Comparison of ENCODE assay signal across 22 mouse cellular contexts in genomic region chr13:110251453-110251852, GRCm38 (mm10). TPM values are rescaled to one million over a fixed set of nuclear protein-coding genes. Genes with fewer than 3 reads are reported as not detected.
DNase-seq lines count a peak whose midpoint lies in the region; ATAC-seq and TF ChIP-seq lines count a peak whose summit lies in the region.
"Had no signal": no experiment of that assay in that cellular context is flagged by ENCODE, and none has a peak within 500 bp of the region (broad histone marks: within the 10 kb centered on the region; RNA-seq: fewer than 3 reads in every experiment).

No protein-coding gene starts in this region.

- H3K36me3 ChIP-seq in lung, postnatal 0 days (ENCODE audit: insufficient read depth, low read length): no peaks in the 10 kb centered on the region
- H3K36me3 ChIP-seq: embryonic facial prominence, embryonic 10.5 days; embryonic facial prominence, embryonic 12.5 days; forebrain, embryonic 15.5 days; G1E had no signal

- H3K9ac ChIP-seq in lung, postnatal 0 days (replicated peaks; ENCODE audit: low read depth): no peak overlapping the region
- H3K9ac ChIP-seq: embryonic facial prominence, embryonic 12.5 days; forebrain, embryonic 13.5 days; forebrain, embryonic 15.5 days; forebrain, postnatal 0 days had no signal

- peak; percentile 83 for ATAC-seq in lung, postnatal 0 days
- ATAC-seq: activated CD4-positive, CD25-positive, alpha-beta regulatory T cell, adult 4 months; CD4-positive, CD25-positive, alpha-beta regulatory T cell, adult 4 months; forebrain, embryonic 13.5 days; forebrain, embryonic 15.5 days; forebrain, postnatal 0 days; Patski had no signal

- WGBS in lung, postnatal 0 days: 56% methylated on average over 5 of the region's 5 CpGs

- no peak overlapping the region for H3K4me2 ChIP-seq in lung, postnatal 0 days (replicated peaks; ENCODE audit: low read depth, low read length)
- H3K4me2 ChIP-seq: embryonic facial prominence, embryonic 12.5 days; forebrain, embryonic 13.5 days; forebrain, embryonic 15.5 days had no signal

- no peak for TF ChIP-seq CTCF in lung, postnatal 0 days (IDR thresholded peaks at IDR 0.05)

- peak; percentile 18 to 19 for DNase-seq in cerebellum, postnatal 10 days
- DNase-seq in cerebellum, adult 8-10 months: no peak
- peak; percentile 58 for DNase-seq in lung, postnatal 0 days (ENCODE audit: low spot score)
- no peak for DNase-seq in lung, postnatal 14 days
- peak; percentile 30 for DNase-seq in lung, postnatal 36 days
- no peak for DNase-seq in lung, postnatal 10 days
- DNase-seq: adrenal gland, adult 8-10 months; adrenal gland, postnatal 14 days; adrenal gland, postnatal 36 days; B cell, adult 2 months; cerebellum, adult 11-12 months; cerebellum, adult 9-11 months; forebrain, postnatal 0 days had no signal

- H3K4me1 ChIP-seq in lung, postnatal 0 days (ENCODE audit: insufficient read depth, low read depth, low read length): no peaks in the 10 kb centered on the region
- H3K4me1 ChIP-seq: embryonic facial prominence, embryonic 10.5 days; embryonic facial prominence, embryonic 12.5 days; forebrain, embryonic 13.5 days; forebrain, embryonic 15.5 days had no signal

- H3K4me3 ChIP-seq in lung, postnatal 0 days (ENCODE audit: low read depth, low read length): no peak overlapping the region
- H3K4me3 ChIP-seq: embryonic facial prominence, embryonic 10.5 days; embryonic facial prominence, embryonic 12.5 days; forebrain, embryonic 13.5 days; forebrain, embryonic 15.5 days had no signal

- H3K9me3 ChIP-seq in lung, postnatal 0 days (ENCODE audit: low read length): no peaks in the 10 kb centered on the region
- H3K9me3 ChIP-seq: embryonic facial prominence, embryonic 10.5 days; embryonic facial prominence, embryonic 12.5 days; forebrain, embryonic 13.5 days; forebrain, embryonic 15.5 days; G1E had no signal

- no peak for TF ChIP-seq EP300 in lung, postnatal 0 days (IDR thresholded peaks at IDR 0.05)

- H3K27me3 ChIP-seq in lung, postnatal 0 days (replicated peaks; ENCODE audit: insufficient read depth, low read length): no peaks in the 10 kb centered on the region
- H3K27me3 ChIP-seq: CH12.LX; embryonic facial prominence, embryonic 12.5 days; forebrain, embryonic 13.5 days; forebrain, embryonic 15.5 days had no signal

- H3K27ac ChIP-seq in lung, postnatal 0 days (ENCODE audit: low read length): no peak overlapping the region
- H3K27ac ChIP-seq: embryonic facial prominence, embryonic 10.5 days; embryonic facial prominence, embryonic 12.5 days; forebrain, embryonic 13.5 days; forebrain, embryonic 15.5 days had no signal

RNA-seq across cellular contexts. Expression of gene Rab3c, which starts 29.3 kb away (rescaled TPM):
- 2.8 and 3.2 TPM in 2 replicates for polyA plus RNA-seq in lung, postnatal 0 days (2015; fragmentation: Nextera tagmentation; extraction: Ambion mirVana)
- polyA plus RNA-seq: activated CD4-positive, CD25-positive, alpha-beta regulatory T cell, adult 4 months; G1E; Patski had no signal

Comparison
In these comparisons a context has a peak if more than half of its experiments do, and no peak if none do; other contexts are left out.
1. DNase-seq: peak in cerebellum, postnatal 10 days (2 of 2), lung, postnatal 0 days (single experiment) and lung, postnatal 36 days (single experiment); none in cerebellum, adult 8-10 months (single experiment), lung, postnatal 14 days (single experiment) and lung, postnatal 10 days (single experiment).